Mouse (Mus musculus) erythroblast, embryonic 14.5 days (primary cell): ENCODE data around the gene Glod4.

Source experiments
- GATA1 ChIP-seq: IDR thresholded peaks from 2 replicates; pipeline ENCODE4 v1.6.1; 2012; ENCODE audit warnings: low read length, inconsistent platforms, mixed read lengths
- TAL1 ChIP-seq: IDR thresholded peaks from 3 replicates; pipeline ENCODE4 v1.6.1; 2012; ENCODE audit warnings: low read length, inconsistent platforms, mixed read lengths

DNA sequence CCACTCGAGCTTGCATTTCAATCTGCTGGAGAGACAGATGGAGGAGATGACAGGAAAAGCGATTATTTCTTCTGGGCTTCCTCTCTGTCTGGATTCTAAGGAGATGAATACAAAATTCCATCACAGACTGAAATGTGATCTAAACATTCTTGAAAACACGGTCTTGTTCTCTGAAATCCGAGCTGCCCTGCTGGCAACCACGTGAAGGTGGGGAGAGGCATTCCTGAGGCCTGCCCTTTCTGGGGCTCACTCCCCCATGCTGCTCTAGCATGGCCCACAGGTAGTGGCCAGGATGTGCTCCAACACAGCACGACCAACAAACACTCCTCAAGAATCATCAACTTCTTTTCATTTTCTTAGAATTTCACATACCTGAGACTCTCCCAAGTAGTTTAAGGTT is 83.3 kb downstream of the Glod4 start:
- no peak for TF ChIP-seq GATA1
- TF ChIP-seq TAL1 = no peak
